ENCODE assay signal across 8 mouse cellular contexts in genomic region chr9:122225309-122225708, GRCm38 (mm10).
A peak's percentile ranks its signal among the peaks of the same experiment; 100 is the strongest.
DNase-seq lines count a peak whose midpoint lies in the region; ATAC-seq lines count a peak whose summit lies in the region.

No protein-coding gene starts in this region.

- peak; percentile 46 for DNase-seq in heart, adult 8-10 months (ENCODE audit: low spot score)
- DNase-seq in heart, embryonic 10.5 days (ENCODE audit: low spot score) = no peak
- DNase-seq in cerebellum, adult 9-11 months = peak; percentile 30
- DNase-seq in kidney, postnatal 14 days = peak; percentile 54
- DNase-seq in ovary, adult 18-20 months (ENCODE audit: low spot score) = no peak

- ATAC-seq in CD4-positive, CD25-positive, alpha-beta regulatory T cell, adult 4 months = peak; percentile 63
- ATAC-seq in heart, embryonic 15.5 days (replicated peaks; ENCODE audit: insufficient number of reproducible peaks, insufficient read depth, low FRiP score, low read depth) = 0 out of 2 replicates have a peak, but pooled peaks have one; percentile 31
- ATAC-seq in neural tube, embryonic 15.5 days (ENCODE audit: low FRiP score) = peak; percentile 26; the same call in 1 of the 2 replicates

- no peak overlapping the region for H3K27ac ChIP-seq in heart, embryonic 10.5 days
- H3K27ac ChIP-seq in heart, embryonic 15.5 days = no peak overlapping the region
- no peak overlapping the region for H3K27ac ChIP-seq in neural tube, embryonic 15.5 days (replicated peaks)

- H3K4me1 ChIP-seq in heart, embryonic 10.5 days = peaks cover 6% of the 10 kb centered on the region; the same call in 1 of the 2 replicates
- no peaks in the 10 kb centered on the region for H3K4me1 ChIP-seq in heart, embryonic 15.5 days (replicated peaks)
- peaks cover 19% of the 10 kb centered on the region for H3K4me1 ChIP-seq in neural tube, embryonic 15.5 days

- 42% methylated on average over 7 of the region's 7 CpGs for WGBS in heart, embryonic 10.5 days
- WGBS in heart, embryonic 15.5 days = 42% methylated on average over 7 of the region's 7 CpGs
- WGBS in neural tube, embryonic 15.5 days = 40% methylated on average over 7 of the region's 7 CpGs

- H3K9me3 ChIP-seq in heart, embryonic 10.5 days = no peaks in the 10 kb centered on the region
- H3K9me3 ChIP-seq in heart, embryonic 15.5 days (replicated peaks) = no peaks in the 10 kb centered on the region
- H3K9me3 ChIP-seq in neural tube, embryonic 15.5 days (replicated peaks) = no peaks in the 10 kb centered on the region

- no peak overlapping the region for H3K4me2 ChIP-seq in heart, embryonic 15.5 days
- H3K4me2 ChIP-seq in neural tube, embryonic 15.5 days = no peak overlapping the region

- H3K9ac ChIP-seq in heart, embryonic 15.5 days = no peak overlapping the region
- H3K9ac ChIP-seq in neural tube, embryonic 15.5 days (replicated peaks) = no peak overlapping the region

- no peaks in the 10 kb centered on the region for H3K36me3 ChIP-seq in heart, embryonic 10.5 days
- H3K36me3 ChIP-seq in heart, embryonic 15.5 days = no peaks in the 10 kb centered on the region
- no peaks in the 10 kb centered on the region for H3K36me3 ChIP-seq in neural tube, embryonic 15.5 days

- no peaks in the 10 kb centered on the region for H3K27me3 ChIP-seq in heart, embryonic 10.5 days (ENCODE audit: insufficient read depth, poor library complexity, severe bottlenecking)
- no peaks in the 10 kb centered on the region for H3K27me3 ChIP-seq in heart, embryonic 15.5 days
- no peaks in the 10 kb centered on the region for H3K27me3 ChIP-seq in neural tube, embryonic 15.5 days (replicated peaks)

- H3K4me3 ChIP-seq in heart, embryonic 10.5 days = no peak overlapping the region
- H3K4me3 ChIP-seq in heart, embryonic 15.5 days = no peak overlapping the region
- H3K4me3 ChIP-seq in neural tube, embryonic 15.5 days (replicated peaks) = no peak overlapping the region

Comparison
In these comparisons a context has a peak if more than half of its experiments do, and no peak if none do; other contexts are left out.
1. DNase-seq: peak in heart, adult 8-10 months (single experiment), cerebellum, adult 9-11 months (single experiment) and kidney, postnatal 14 days (single experiment); none in heart, embryonic 10.5 days (single experiment) and ovary, adult 18-20 months (single experiment).
2. Peak in every context shown above with its lines, with median percentiles within 50 percentile points of each other: ATAC-seq.